Mouse (Mus musculus): Measurements from ENCODE around the gene Bphl. TPM values are rescaled to one million over a fixed set of nuclear protein-coding genes. Genes with fewer than 3 reads are reported as not detected.

Bphl gene
- polyA plus RNA-seq, 1 experiment, result 27.7 TPM

DNA sequence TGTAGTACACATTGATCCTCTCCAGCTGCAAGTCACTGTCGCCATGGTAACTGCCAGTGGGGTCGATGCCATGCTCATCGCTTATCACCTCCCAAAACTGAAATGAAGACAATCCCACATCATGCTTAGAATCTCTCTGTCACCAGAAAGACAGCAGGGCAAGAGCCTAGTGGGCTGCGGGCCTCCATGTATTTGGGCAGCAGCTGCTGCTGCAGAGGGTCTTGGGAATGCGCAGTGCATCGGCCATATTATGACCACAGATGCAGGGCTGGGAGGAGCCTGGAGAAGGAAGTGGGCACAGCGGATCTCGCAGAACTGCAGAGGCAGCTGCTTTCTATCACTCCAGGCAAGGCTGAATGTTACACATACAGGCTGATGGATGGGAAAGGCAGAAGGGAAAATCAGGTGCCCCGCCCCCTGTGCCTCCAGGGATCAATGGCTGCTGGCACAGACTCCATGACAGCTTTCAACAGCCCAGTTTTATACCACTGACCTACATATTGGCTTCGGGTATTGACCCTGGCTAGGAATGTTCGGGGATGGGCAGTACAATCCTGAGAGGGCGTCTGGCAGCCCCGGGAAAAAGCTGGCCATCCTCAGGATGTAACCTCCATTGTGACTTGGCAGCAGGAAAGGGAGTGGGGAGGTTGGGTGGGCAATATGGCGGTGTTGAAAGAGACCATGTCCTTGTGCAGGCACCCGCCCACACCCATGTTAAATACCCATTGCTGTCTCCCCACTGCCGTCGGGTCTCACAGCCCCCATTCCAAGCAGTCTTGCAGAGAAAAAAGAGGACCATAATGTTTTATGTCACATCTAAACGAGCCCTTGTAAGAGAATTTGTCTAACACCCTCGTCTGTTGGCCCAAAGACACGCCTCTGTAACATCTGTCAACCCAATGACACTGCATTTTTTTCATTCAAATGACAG is 39.4 kb downstream of the Bphl start:
- TF ChIP-seq POLR2A (IDR thresholded peaks at IDR 0.05; ENCODE audit: borderline replicate concordance, extremely low read depth, insufficient read depth, insufficient read length, poor library complexity, severe bottlenecking) (0 out of 2 replicates have a peak, but pooled peaks have one; percentile 11), CTCF (IDR thresholded peaks at IDR 0.05; ENCODE audit: borderline replicate concordance, extremely low read depth, insufficient read depth, insufficient read length) (no peak)
- peak; percentile 79 for DNase-seq (ENCODE audit: low read depth)

DNA sequence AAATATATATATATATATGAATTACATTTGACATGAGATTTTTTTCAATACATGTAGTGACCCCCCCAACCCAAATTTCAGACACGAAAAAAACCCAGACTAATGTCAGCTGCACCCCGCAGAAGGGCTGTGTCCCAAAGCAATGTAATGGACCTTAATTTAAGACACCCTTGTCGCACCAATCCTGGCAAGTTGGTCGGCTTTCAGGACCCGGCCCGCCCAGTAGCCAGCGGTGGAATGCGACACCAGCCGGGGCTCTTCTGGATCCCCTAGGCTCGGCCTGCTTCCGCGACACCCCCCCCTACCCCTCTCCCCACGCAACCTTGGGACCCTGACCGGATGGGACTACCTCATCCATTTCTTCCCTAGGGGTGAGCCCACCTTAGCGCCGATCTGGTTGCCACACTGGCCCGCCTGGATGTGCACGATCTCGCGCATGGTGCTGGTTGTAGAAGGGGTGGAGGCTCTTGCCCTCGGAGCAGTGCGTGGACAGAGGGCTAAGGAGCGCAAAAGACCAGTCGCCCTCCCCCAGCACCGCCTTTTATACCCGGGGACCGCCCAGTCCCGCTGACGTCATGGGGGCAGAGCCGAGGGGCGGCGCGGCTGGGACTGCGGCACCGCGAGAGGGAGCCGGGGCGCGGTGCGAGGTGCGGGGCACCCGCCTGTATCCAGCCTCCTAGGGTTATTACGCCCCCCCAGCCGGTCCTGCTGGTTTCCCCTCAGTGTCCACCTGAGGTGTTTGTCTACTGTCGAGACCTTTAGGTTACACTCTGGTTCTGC is 40.3 kb downstream of the Bphl start, which contains the start of gene Tubb2a:
Gene Tubb2a (minus strand): TSS at position 516 of the 780 bp plus-strand sequence.
- TF ChIP-seq CTCF (IDR thresholded peaks at IDR 0.05; ENCODE audit: borderline replicate concordance, extremely low read depth, insufficient read depth, insufficient read length) (peak; percentile 26; the same call in 1 of the 2 replicates), POLR2A (IDR thresholded peaks at IDR 0.05; ENCODE audit: borderline replicate concordance, extremely low read depth, insufficient read depth, insufficient read length, poor library complexity, severe bottlenecking) (peak; percentile 81)
- peak; percentile 94 for DNase-seq (ENCODE audit: low read depth)

DNA sequence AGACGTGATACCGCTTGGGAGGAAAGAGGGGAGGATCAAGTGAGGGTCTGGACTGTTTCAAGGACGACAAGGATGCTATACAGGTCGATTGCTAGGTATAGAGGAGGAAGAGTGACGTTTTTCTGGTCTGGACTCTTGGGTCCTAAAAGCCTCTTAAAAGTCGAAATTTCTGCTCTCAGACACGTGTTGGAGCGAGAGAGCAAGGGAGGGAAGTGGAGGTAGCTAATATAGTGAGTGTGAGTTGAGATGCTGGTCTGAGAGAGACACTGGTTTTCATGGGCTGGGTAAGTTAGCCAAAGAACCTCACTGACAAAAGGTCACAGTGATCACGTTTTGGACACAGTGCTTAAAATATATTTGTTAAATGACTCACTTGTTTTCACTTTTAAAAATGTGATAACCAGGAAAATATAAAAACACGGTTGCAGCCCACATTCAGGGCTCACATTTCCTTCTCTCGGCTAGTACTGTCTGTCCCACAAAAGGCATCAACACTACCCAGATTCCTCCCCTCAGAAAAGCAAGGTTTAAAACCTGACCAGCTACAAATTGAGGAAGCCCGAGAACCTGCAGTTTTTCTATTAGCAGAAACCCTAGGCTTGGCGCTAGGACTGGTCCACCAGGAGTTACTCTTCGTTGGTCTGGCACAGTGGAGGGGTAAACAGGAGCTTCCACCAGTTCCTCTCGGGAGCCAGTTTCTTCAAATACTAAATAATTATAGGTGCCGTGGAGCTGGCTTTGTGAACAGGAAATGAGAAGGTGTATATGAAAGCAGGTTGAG is 41.3 kb downstream of the Bphl start:
- TF ChIP-seq POLR2A (IDR thresholded peaks at IDR 0.05; ENCODE audit: borderline replicate concordance, extremely low read depth, insufficient read depth, insufficient read length, poor library complexity, severe bottlenecking) (no peak), CTCF (IDR thresholded peaks at IDR 0.05; ENCODE audit: borderline replicate concordance, extremely low read depth, insufficient read depth, insufficient read length) (no peak)
- no peak for DNase-seq (ENCODE audit: low read depth)

DNA sequence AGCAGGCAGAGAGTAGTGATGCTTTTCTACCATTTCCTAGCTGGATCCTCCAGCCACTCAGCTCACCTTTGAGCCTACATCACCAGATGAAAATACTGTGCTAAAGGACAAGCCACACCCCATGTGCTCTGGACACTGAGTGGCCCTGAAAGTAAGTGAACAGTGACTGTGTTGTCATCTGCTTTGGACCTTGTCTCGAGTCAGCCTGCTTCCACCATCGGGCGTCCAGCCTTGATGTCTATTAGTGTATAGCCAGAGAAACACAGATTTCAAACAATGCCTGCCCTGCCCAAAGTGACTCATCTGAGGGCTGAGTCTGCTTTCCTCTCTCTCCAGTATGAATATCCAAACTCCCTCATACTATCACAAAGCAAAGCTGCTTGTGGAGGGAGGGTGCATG is 42.4 kb downstream of the Bphl start:
- DNase-seq (ENCODE audit: low read depth), result no peak
- TF ChIP-seq CTCF (IDR thresholded peaks at IDR 0.05; ENCODE audit: borderline replicate concordance, extremely low read depth, insufficient read depth, insufficient read length) (no peak), POLR2A (IDR thresholded peaks at IDR 0.05; ENCODE audit: borderline replicate concordance, extremely low read depth, insufficient read depth, insufficient read length, poor library complexity, severe bottlenecking) (no peak)

DNA sequence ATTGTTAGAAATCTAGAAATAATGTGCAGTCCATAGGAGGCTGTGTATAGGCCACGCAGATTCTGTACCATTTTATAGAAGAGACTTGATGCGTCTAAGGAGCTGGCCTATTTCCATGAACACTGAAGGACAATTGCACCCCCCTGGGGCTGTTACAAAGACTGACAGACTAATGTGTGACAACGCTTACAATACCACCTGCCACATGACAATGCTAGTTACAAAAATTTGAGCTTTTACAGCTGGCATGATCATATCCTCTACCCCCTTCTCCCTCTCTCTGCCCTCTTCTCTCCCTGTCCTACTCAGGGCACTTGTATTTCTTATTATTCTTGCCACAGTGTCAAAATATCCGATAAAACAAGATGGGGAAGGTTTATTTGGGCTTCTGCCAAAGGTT is 44.5 kb downstream of the Bphl start:
- TF ChIP-seq POLR2A (IDR thresholded peaks at IDR 0.05; ENCODE audit: borderline replicate concordance, extremely low read depth, insufficient read depth, insufficient read length, poor library complexity, severe bottlenecking), result no peak
- no peak for TF ChIP-seq CTCF (IDR thresholded peaks at IDR 0.05; ENCODE audit: borderline replicate concordance, extremely low read depth, insufficient read depth, insufficient read length)
- DNase-seq (ENCODE audit: low read depth), result peak; percentile 40

DNA sequence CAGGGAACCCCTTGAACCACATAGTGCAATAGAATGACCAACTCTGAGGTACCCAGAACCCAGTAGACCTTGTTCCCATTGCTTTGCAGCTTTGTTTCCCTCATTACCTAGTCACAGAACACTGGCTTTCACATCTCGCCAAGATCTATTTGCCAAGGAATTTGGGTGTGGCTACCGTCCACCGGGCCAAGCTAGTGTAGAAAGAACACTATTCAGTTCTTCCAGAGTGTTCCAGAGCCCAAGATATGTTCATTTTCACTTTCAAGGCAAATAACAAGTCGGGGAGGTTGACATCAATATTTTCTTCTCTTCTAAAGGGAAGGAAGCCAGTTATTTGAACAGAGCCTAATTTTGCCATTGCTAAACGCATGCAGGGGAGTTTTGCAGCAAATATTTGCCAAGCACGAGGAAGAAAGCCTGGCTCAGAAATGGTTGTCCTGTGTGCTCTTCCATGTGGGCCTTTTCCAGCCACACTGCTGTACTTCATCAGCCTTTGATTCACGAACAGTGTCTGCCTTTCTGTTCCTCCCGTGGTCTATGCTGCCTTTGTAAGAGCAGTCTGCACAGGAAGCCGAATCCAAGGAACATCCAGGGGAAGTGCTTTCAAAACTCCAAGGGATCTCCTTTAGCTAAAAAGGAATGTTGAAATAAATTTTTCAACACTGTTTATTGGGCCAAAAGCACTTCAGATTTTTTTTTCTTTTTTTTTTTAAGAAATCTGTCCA is 46.8 kb downstream of the Bphl start:
- no peak for TF ChIP-seq POLR2A (IDR thresholded peaks at IDR 0.05; ENCODE audit: borderline replicate concordance, extremely low read depth, insufficient read depth, insufficient read length, poor library complexity, severe bottlenecking)
- no peak for TF ChIP-seq CTCF (IDR thresholded peaks at IDR 0.05; ENCODE audit: borderline replicate concordance, extremely low read depth, insufficient read depth, insufficient read length)

DNA sequence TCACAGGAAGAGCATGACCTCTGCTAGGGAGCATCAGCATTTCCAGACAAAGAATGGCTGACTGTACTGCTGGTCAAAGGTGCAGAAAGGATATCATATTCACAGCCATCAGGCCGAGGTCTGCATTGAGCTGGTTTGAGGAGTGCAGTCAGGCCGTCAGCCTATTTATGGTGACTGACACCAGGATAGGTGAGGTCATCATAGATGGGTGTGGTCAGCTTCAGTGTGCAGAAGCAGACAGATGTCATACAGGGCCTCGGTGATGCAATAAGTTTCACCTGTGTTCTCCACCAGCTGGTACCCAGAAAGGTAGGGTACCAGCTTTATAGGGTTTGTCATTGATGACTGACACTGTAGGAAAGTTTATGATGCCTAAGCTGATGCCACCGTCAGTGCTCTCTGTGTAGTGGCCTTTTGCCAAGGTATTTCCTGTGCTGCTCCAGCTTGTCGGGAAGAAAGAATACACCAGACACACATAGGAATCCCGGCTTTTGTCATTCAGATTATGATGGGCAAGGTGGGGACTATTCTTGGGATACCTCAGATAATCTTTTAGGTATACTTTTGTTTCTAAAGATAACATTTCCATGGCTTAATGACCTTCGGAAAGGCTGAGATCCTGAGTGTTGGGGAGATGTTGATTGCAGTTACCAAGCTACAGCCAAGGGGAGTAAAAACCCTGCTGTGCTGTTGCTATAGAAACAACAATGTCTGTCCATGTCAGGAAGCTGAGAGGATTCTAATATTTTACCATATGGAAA is 49.8 kb downstream of the Bphl start:
- TF ChIP-seq CTCF (IDR thresholded peaks at IDR 0.05; ENCODE audit: borderline replicate concordance, extremely low read depth, insufficient read depth, insufficient read length) (no peak), POLR2A (IDR thresholded peaks at IDR 0.05; ENCODE audit: borderline replicate concordance, extremely low read depth, insufficient read depth, insufficient read length, poor library complexity, severe bottlenecking) (no peak)
- DNase-seq (ENCODE audit: low read depth), result peak; percentile 82

More for the DNA sequence above, 46.8 kb downstream of the Bphl start:
- DNase-seq (ENCODE audit: low read depth), result no peak

DNA sequence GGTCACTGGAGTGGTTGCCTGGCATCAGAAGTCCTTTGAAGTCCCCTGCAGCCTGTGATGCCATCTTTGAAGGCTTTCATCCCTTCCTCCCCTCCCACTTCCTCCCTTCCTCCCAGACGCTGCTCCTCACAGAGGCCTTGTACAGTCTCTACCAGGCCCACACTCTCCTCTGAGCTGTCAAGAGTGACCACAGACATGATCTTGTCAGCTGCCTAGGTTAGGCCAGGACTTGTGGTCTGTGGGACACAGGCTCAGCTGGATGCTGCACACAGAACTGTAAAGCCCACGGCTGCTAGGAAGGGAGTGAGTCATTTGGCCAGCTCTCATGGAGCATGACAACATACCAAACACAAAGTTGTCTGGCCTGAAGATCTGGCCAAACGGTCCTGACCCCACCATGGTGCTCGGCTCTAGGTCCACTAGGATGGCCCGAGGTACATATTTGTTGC is 50.8 kb downstream of the Bphl start:
- peak; percentile 48 for DNase-seq (ENCODE audit: low read depth)

DNA sequence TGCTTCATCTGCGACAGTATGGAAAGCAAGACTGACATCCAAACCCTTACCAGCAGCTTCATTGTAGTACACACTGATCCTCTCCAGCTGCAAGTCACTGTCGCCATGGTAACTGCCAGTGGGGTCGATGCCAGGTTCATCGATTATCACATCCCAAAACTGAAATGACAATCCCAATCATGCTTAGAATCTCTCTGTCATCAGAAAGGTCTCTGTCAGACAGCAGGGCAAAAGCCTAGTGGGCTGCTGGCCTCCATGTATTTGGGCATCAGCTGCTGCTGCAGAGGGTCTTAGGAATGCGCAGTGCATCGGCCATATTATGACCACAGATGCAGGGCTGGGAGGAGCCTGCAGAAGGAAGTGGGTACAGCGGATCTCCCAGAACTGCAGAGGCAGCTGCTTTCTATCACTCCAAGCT is 51.5 kb downstream of the Bphl start:
- TF ChIP-seq POLR2A (IDR thresholded peaks at IDR 0.05; ENCODE audit: borderline replicate concordance, extremely low read depth, insufficient read depth, insufficient read length, poor library complexity, severe bottlenecking), result 0 out of 2 replicates have a peak, but pooled peaks have one; percentile 7
- no peak for TF ChIP-seq CTCF (IDR thresholded peaks at IDR 0.05; ENCODE audit: borderline replicate concordance, extremely low read depth, insufficient read depth, insufficient read length)
- peak; percentile 75 for DNase-seq (ENCODE audit: low read depth)

DNA sequence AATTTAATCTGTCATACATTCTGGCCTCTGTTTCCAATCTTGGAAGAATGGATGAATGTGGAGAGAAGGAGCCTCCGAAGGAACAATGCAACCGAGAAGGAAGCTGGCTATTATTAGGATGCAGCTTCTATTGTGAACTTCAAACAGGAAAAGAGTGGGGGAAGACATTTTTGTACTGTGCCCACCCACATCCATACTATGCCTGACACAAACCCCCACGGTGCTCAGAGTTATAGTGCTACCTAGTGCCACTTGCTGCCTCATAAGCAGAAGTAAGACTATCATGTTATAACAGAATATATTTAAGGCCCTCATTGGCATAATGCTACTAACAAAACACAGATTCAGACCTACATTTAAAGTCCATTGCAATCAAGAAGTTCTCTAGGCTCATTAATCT is 52.0 kb downstream of the Bphl start:
- TF ChIP-seq POLR2A (IDR thresholded peaks at IDR 0.05; ENCODE audit: borderline replicate concordance, extremely low read depth, insufficient read depth, insufficient read length, poor library complexity, severe bottlenecking), result no peak
- no peak for TF ChIP-seq CTCF (IDR thresholded peaks at IDR 0.05; ENCODE audit: borderline replicate concordance, extremely low read depth, insufficient read depth, insufficient read length)
- DNase-seq (ENCODE audit: low read depth), result no peak

All from brain, embryonic 14.5 days (tissue).